Mouse (Mus musculus) embryonic facial prominence, embryonic 14.5 days (tissue): ENCODE results near the gene Shtn1. TPM values are rescaled to one million over a fixed set of nuclear protein-coding genes. Genes with fewer than 3 reads are reported as not detected.

ENCODE experiments used
- ATAC-seq: fragments of 200-750 bp; cut with Nextera tagmentation; 2 replicates; pipeline ENCODE4 v1.8.0; 2017; ENCODE audit warnings: low read depth, moderate number of reproducible peaks, moderate TSS enrichment
- DNase-seq: peaks from one replicate; pipeline ENCODE4 v3.0.0-alpha.2; 2015; ENCODE audit warnings: low spot score
- H3K27ac ChIP-seq: fragments of 300-500 bp; sonication (generic); replicated peaks from 2 replicates; pipeline ENCODE4 v1.5.1; 2014; ENCODE audit warnings: low read depth, mild to moderate bottlenecking, low read length, moderate library complexity
- H3K27me3 ChIP-seq: fragments of 300-500 bp; sonication (generic); replicated peaks from 2 replicates; pipeline ENCODE4 v1.6.1; 2014; ENCODE audit warnings: low read length; ENCODE audit not compliant: control insufficient read depth, insufficient read depth
- H3K36me3 ChIP-seq: fragments of 300-500 bp; sonication (generic); 2 replicates; pipeline ENCODE4 v1.6.1; 2014; ENCODE audit warnings: low read length, mixed read lengths; ENCODE audit not compliant: control insufficient read depth, insufficient read depth
- H3K4me1 ChIP-seq: fragments of 300-500 bp; sonication (generic); 2 replicates; pipeline ENCODE4 v1.6.1; 2014; ENCODE audit warnings: antibody characterized with exemption, low read length; ENCODE audit not compliant: control insufficient read depth, insufficient read depth
- H3K4me2 ChIP-seq: fragments of 300-500 bp; sonication (generic); 2 replicates; pipeline ENCODE4 v1.6.1; 2014; ENCODE audit warnings: low read depth, mild to moderate bottlenecking, low read length, moderate library complexity, mixed read lengths
- H3K4me3 ChIP-seq: fragments of 300-500 bp; sonication (generic); 2 replicates; pipeline ENCODE4 v1.5.1; 2014; ENCODE audit warnings: low read depth, mild to moderate bottlenecking, low read length
- H3K9ac ChIP-seq: fragments of 300-500 bp; sonication (generic); 2 replicates; pipeline ENCODE4 v1.6.1; 2014; ENCODE audit warnings: low read depth, mild to moderate bottlenecking, low read length, moderate library complexity, mixed read lengths
- H3K9me3 ChIP-seq: fragments of 300-500 bp; sonication (generic); 2 replicates; pipeline ENCODE4 v1.6.1; 2016; ENCODE audit warnings: low read length; ENCODE audit not compliant: control insufficient read depth
- WGBS: fragments of 180-500 bp; shearing (Covaris S2); extraction: QIAGEN DNeasy Blood & Tissue Kit; methylation state at CpG from one replicate; pipeline ENCODE4 v1.1.7; 2014; 5-methylcytosine and 5-hydroxymethylcytosine counted together
- polyA plus RNA-seq: library from polyadenylated mRNA; unstranded; fragments of >200 nt; fragmentation: Nextera tagmentation; extraction: Ambion mirVana; gene quantifications from 2 replicates; pipeline ENCODE4 v1.2.1, GENCODE M21; 2014

Gene Shtn1
- polyA plus RNA-seq, 1 experiment from 2014 or later = 7.0 TPM

GRCm38 (mm10) chr19:59074381-59074780 is 1.5 kb downstream of the Shtn1 start:
- ATAC-seq = 0 out of 2 replicates have a peak, but pooled peaks have one; percentile 35
- Histone ChIP-seq H3K27ac (no peak overlapping the region), H3K9ac (no peak overlapping the region), H3K4me3 (peak overlapping the region; percentile 60), H3K4me2 (peak overlapping the region; percentile 96), H3K27me3 (peaks cover 51% of the 10 kb centered on the region), H3K36me3 (no peaks in the 10 kb centered on the region), H3K9me3 (no peaks in the 10 kb centered on the region), H3K4me1 (no peaks in the 10 kb centered on the region)
- no peak for DNase-seq
- WGBS = 53% methylated on average over 3 of the region's 3 CpGs

GRCm38 (mm10) chr19:59073006-59073405 is 2.9 kb downstream of the Shtn1 start:
- WGBS = 80% methylated on average over 6 of the region's 6 CpGs
- ATAC-seq = no peak
- peaks cover 49% of the 10 kb centered on the region for H3K27me3 ChIP-seq
- no peaks in the 10 kb centered on the region for H3K36me3 ChIP-seq
- H3K4me1 ChIP-seq = no peaks in the 10 kb centered on the region
- no peaks in the 10 kb centered on the region for H3K9me3 ChIP-seq
- H3K9ac ChIP-seq = no peak overlapping the region
- no peak for DNase-seq
- H3K27ac ChIP-seq = no peak overlapping the region
- no peak overlapping the region for H3K4me3 ChIP-seq
- no peak overlapping the region for H3K4me2 ChIP-seq

- H3K4me3 ChIP-seq = no peak overlapping the region
- no peaks in the 10 kb centered on the region for H3K9me3 ChIP-seq
- H3K27ac ChIP-seq = no peak overlapping the region
- ATAC-seq (no peak), DNase-seq (no peak)
- H3K4me1 ChIP-seq = no peaks in the 10 kb centered on the region
- no peak overlapping the region for H3K4me2 ChIP-seq
- H3K27me3 ChIP-seq = peaks cover 40% of the 10 kb centered on the region
- 84% methylated on average over 2 of the region's 2 CpGs for WGBS
- no peaks in the 10 kb centered on the region for H3K36me3 ChIP-seq
- no peak overlapping the region for H3K9ac ChIP-seq
These were observed 3.9 kb downstream of the Shtn1 start for GRCm38 (mm10) chr19:59071979-59072378.

- H3K4me1 ChIP-seq = no peaks in the 10 kb centered on the region
- no peak overlapping the region for H3K4me2 ChIP-seq
- ATAC-seq (no peak), DNase-seq (no peak)
- no peaks in the 10 kb centered on the region for H3K9me3 ChIP-seq
- H3K27ac ChIP-seq = no peak overlapping the region
- H3K27me3 ChIP-seq = peaks cover 34% of the 10 kb centered on the region
- no peaks in the 10 kb centered on the region for H3K36me3 ChIP-seq
- 62% methylated on average over 4 of the region's 4 CpGs for WGBS
- H3K4me3 ChIP-seq = no peak overlapping the region
- H3K9ac ChIP-seq = no peak overlapping the region
These were observed 4.5 kb downstream of the Shtn1 start for GRCm38 (mm10) chr19:59071396-59071795.

- H3K4me1 ChIP-seq = no peaks in the 10 kb centered on the region
- H3K9ac ChIP-seq = no peak overlapping the region
- H3K27ac ChIP-seq = no peak overlapping the region
- H3K4me3 ChIP-seq = no peak overlapping the region
- H3K36me3 ChIP-seq = no peaks in the 10 kb centered on the region
- 65% methylated on average over 1 of the region's 1 CpGs for WGBS
- H3K27me3 ChIP-seq = 0 out of 2 replicates have a peak, but pooled peaks cover under 1% of the 10 kb centered on the region
- H3K9me3 ChIP-seq = no peaks in the 10 kb centered on the region
- ATAC-seq = no peak
- H3K4me2 ChIP-seq = no peak overlapping the region
- no peak for DNase-seq
These were observed 8.2 kb downstream of the Shtn1 start for GRCm38 (mm10) chr19:59067652-59068051.

- DNase-seq (no peak), ATAC-seq (no peak)
- 74% methylated on average over 2 of the region's 2 CpGs for WGBS
- no peak overlapping the region for H3K4me2 ChIP-seq
- H3K36me3 ChIP-seq = no peaks in the 10 kb centered on the region
- no peak overlapping the region for H3K4me3 ChIP-seq
- no peak overlapping the region for H3K9ac ChIP-seq
- no peaks in the 10 kb centered on the region for H3K4me1 ChIP-seq
- no peak overlapping the region for H3K27ac ChIP-seq
- H3K9me3 ChIP-seq = no peaks in the 10 kb centered on the region
- H3K27me3 ChIP-seq = no peaks in the 10 kb centered on the region
These were observed 9.2 kb downstream of the Shtn1 start for GRCm38 (mm10) chr19:59066670-59067069.

- DNase-seq (no peak), ATAC-seq (peak; percentile 60; the same call in 1 of the 2 replicates)
- Histone ChIP-seq H3K27me3 (no peaks in the 10 kb centered on the region), H3K27ac (no peak overlapping the region), H3K36me3 (no peaks in the 10 kb centered on the region), H3K4me3 (no peak overlapping the region), H3K9me3 (no peaks in the 10 kb centered on the region), H3K9ac (no peak overlapping the region), H3K4me2 (no peak overlapping the region), H3K4me1 (no peaks in the 10 kb centered on the region)
- WGBS = 58% methylated on average over 5 of the region's 5 CpGs
These were observed 9.8 kb downstream of the Shtn1 start for GRCm38 (mm10) chr19:59066115-59066514.

- 84% methylated on average over 5 of the region's 5 CpGs for WGBS
- H3K4me1 ChIP-seq = no peaks in the 10 kb centered on the region
These were observed 11.3 kb downstream of the Shtn1 start for GRCm38 (mm10) chr19:59064616-59065015.

GRCm38 (mm10) chr19:59063568-59063967 is 12.3 kb downstream of the Shtn1 start:
- Histone ChIP-seq H3K36me3 (no peaks in the 10 kb centered on the region), H3K27ac (no peak overlapping the region), H3K4me1 (no peaks in the 10 kb centered on the region), H3K27me3 (no peaks in the 10 kb centered on the region), H3K4me3 (no peak overlapping the region), H3K9me3 (no peaks in the 10 kb centered on the region), H3K4me2 (no peak overlapping the region), H3K9ac (no peak overlapping the region)
- WGBS = 64% methylated on average over 5 of the region's 5 CpGs
- DNase-seq = no peak
- no peak for ATAC-seq

More at GRCm38 (mm10) chr19:59064616-59065015, 11.3 kb downstream of the Shtn1 start:
- no peak for ATAC-seq
- Histone ChIP-seq H3K27ac (no peak overlapping the region), H3K4me3 (no peak overlapping the region), H3K27me3 (no peaks in the 10 kb centered on the region), H3K36me3 (no peaks in the 10 kb centered on the region), H3K9ac (no peak overlapping the region), H3K9me3 (no peaks in the 10 kb centered on the region), H3K4me2 (no peak overlapping the region)
- DNase-seq = no peak
